Mouse (Mus musculus): Measurements from ENCODE around the gene Olfr588-ps1. TPM values are rescaled to one million over a fixed set of nuclear protein-coding genes. Genes with fewer than 3 reads are reported as not detected.
"Not testable (repeated sequence)": the region's sequence is repeated elsewhere in the genome, so short reads cannot be mapped to it uniquely, and the experiment has no call there.

Olfr588-ps1 gene
- not detected in 2 replicates for polyA plus RNA-seq (2015; fragmentation: Nextera tagmentation; extraction: Ambion mirVana)

DNA sequence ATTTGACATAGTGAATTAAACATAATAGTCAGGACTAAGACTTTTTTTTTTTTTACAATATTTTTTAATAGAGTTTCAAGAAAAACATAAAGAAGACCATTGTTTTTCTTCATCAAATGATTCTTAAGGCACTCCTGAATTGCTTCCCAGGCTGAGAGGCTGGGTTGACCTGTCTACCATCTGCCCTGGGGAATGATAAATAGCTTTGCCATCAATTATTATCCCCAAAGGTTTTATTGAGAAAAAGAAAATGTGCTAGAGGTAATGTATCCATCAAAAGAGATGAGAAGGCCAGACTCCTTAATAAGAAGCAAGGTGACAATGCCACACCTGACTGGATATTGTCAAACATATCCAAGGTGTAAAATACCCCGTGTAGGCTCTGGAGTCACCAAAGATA lies at the start of gene Olfr588-ps1:
Gene Olfr588-ps1 (plus strand): TSS at position 301 of the 400 bp plus-strand sequence.
- ATAC-seq, result no peak
- Histone ChIP-seq H3K36me3 (no peaks in the 10 kb centered on the region), H3K27me3 (no peaks in the 10 kb centered on the region), H3K4me2 (replicated peaks) (no peak within 1 kb of the TSS), H3K4me1 (replicated peaks) (no peaks in the 10 kb centered on the region), H3K9ac (replicated peaks) (no peak within 1 kb of the TSS), H3K4me3 (replicated peaks) (no peak within 1 kb of the TSS), H3K27ac (no peak within 1 kb of the TSS), H3K9me3 (no peaks in the 10 kb centered on the region)
- 80% methylated on average over 1 of the region's 1 CpGs for WGBS

GRCm38 (mm10) chr7:103097420-103097819 lies 43.3 kb upstream of the Olfr588-ps1 start, which contains the start of gene Olfr585:
TSS of gene Olfr585 (plus strand) at chr7:103097720.
- no peak for ATAC-seq
- no peak within 1 kb of the TSS for H3K9ac ChIP-seq (replicated peaks)
- H3K27me3 ChIP-seq, result no peaks in the 10 kb centered on the region
- no peaks in the 10 kb centered on the region for H3K9me3 ChIP-seq
- WGBS, result 89% methylated on average over 1 of the region's 1 CpGs
- H3K27ac ChIP-seq, result no peak within 1 kb of the TSS
- no peaks in the 10 kb centered on the region for H3K36me3 ChIP-seq
- no peaks in the 10 kb centered on the region for H3K4me1 ChIP-seq (replicated peaks)
- H3K4me2 ChIP-seq (replicated peaks), result no peak within 1 kb of the TSS
- no peak within 1 kb of the TSS for H3K4me3 ChIP-seq (replicated peaks)

- Histone ChIP-seq H3K9me3 (no peaks in the 10 kb centered on the region), H3K36me3 (no peaks in the 10 kb centered on the region), H3K4me2 (replicated peaks) (no peak overlapping the region), H3K27me3 (no peaks in the 10 kb centered on the region), H3K27ac (no peak overlapping the region), H3K4me1 (replicated peaks) (no peaks in the 10 kb centered on the region), H3K4me3 (replicated peaks) (no peak overlapping the region), H3K9ac (replicated peaks) (no peak overlapping the region)
- ATAC-seq, result no peak
- 41% methylated on average over 3 of the region's 3 CpGs for WGBS
These were observed 21.3 kb upstream of the Olfr588-ps1 start for GRCm38 (mm10) chr7:103119406-103119805.

GRCm38 (mm10) chr7:103125538-103125937 lies 15.1 kb upstream of the Olfr588-ps1 start, which contains the start of gene Olfr586:
TSS of gene Olfr586 (minus strand) at chr7:103125638.
- H3K9ac ChIP-seq (replicated peaks), result no peak within 1 kb of the TSS
- H3K27ac ChIP-seq, result no peak within 1 kb of the TSS
- H3K4me3 ChIP-seq (replicated peaks), result no peak within 1 kb of the TSS
- H3K27me3 ChIP-seq, result no peaks in the 10 kb centered on the region
- no peak for ATAC-seq
- H3K4me2 ChIP-seq (replicated peaks), result no peak within 1 kb of the TSS
- WGBS, result 94% methylated on average over 3 of the region's 3 CpGs
- no peaks in the 10 kb centered on the region for H3K9me3 ChIP-seq
- H3K36me3 ChIP-seq, result no peaks in the 10 kb centered on the region
- no peaks in the 10 kb centered on the region for H3K4me1 ChIP-seq (replicated peaks)

- Histone ChIP-seq H3K27me3 (no peaks in the 10 kb centered on the region), H3K4me1 (replicated peaks) (no peaks in the 10 kb centered on the region), H3K4me3 (replicated peaks) (no peak within 1 kb of the TSS), H3K9ac (replicated peaks) (no peak within 1 kb of the TSS), H3K27ac (no peak within 1 kb of the TSS), H3K9me3 (no peaks in the 10 kb centered on the region), H3K36me3 (no peaks in the 10 kb centered on the region), H3K4me2 (replicated peaks) (no peak within 1 kb of the TSS)
- no peak for ATAC-seq
- 66% methylated on average over 2 of the region's 2 CpGs for WGBS
These were observed 15.6 kb downstream of the Olfr588-ps1 start, which contains the start of gene Olfr589 for GRCm38 (mm10) chr7:103156256-103156655. TSS of gene Olfr589 (minus strand) at chr7:103156356.

- no peak for ATAC-seq
- Histone ChIP-seq H3K27me3 (no peaks in the 10 kb centered on the region), H3K27ac (no peak overlapping the region), H3K4me3 (replicated peaks) (no peak overlapping the region), H3K9ac (replicated peaks) (no peak overlapping the region), H3K4me2 (replicated peaks) (no peak overlapping the region), H3K9me3 (no peaks in the 10 kb centered on the region), H3K36me3 (no peaks in the 10 kb centered on the region), H3K4me1 (replicated peaks) (no peaks in the 10 kb centered on the region)
- WGBS, result 83% methylated on average over 5 of the region's 5 CpGs
These were observed 29.0 kb downstream of the Olfr588-ps1 start for GRCm38 (mm10) chr7:103169697-103170096.

DNA sequence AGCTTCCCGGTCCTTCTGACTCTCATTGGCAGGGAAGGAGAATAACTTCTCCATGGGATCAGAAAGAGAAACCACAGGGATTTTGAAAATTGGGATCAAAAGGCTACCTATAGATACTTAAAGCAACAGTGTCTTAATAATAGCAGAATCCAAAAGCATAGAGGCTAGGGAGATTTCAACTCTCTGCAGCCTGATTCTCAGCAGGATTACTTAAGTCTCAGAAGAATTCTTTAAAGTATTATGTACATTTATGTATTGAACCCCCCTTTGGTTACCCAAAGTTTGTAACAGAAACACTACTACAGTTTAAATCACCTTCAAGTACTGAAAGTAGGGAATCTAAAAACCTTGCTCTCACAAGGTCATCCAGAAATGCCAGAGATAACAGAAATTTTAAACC lies 37.6 kb downstream of the Olfr588-ps1 start, which contains the start of gene Olfr591:
Gene Olfr591 (minus strand): TSS at position 101 of the 400 bp plus-strand sequence.
- no peaks in the 10 kb centered on the region for H3K27me3 ChIP-seq
- ATAC-seq, result no peak
- H3K4me3 ChIP-seq (replicated peaks), result no peak within 1 kb of the TSS
- H3K9me3 ChIP-seq, result peaks cover 10% of the 10 kb centered on the region; the same call in 1 of the 2 replicates
- H3K4me1 ChIP-seq (replicated peaks), result no peaks in the 10 kb centered on the region
- no peak within 1 kb of the TSS for H3K9ac ChIP-seq (replicated peaks)
- H3K27ac ChIP-seq, result no peak within 1 kb of the TSS
- no peaks in the 10 kb centered on the region for H3K36me3 ChIP-seq
- 81% methylated on average over 1 of the region's 1 CpGs for WGBS
- no peak within 1 kb of the TSS for H3K4me2 ChIP-seq (replicated peaks)

- not testable (repeated sequence) for H3K9me3 ChIP-seq; H3K27me3 ChIP-seq; H3K9ac ChIP-seq (replicated peaks); H3K36me3 ChIP-seq; H3K4me1 ChIP-seq (replicated peaks); H3K27ac ChIP-seq; H3K4me3 ChIP-seq (replicated peaks); H3K4me2 ChIP-seq (replicated peaks); ATAC-seq
- WGBS, result 78% methylated on average over 1 of the region's 1 CpGs
These were observed 43.8 kb downstream of the Olfr588-ps1 start, which contains the start of gene Olfr592 for GRCm38 (mm10) chr7:103184503-103184902. TSS of gene Olfr592 (plus strand) at chr7:103184803.

Other genes starting within 250 kb of the Olfr588-ps1 start
- not detected in 2 replicates for gene Olfr569, start 250.0 kb upstream of the Olfr588-ps1 start, polyA plus RNA-seq (2015; fragmentation: Nextera tagmentation; extraction: Ambion mirVana)
- not detected in 2 replicates for gene Olfr570, start 246.3 kb upstream of the Olfr588-ps1 start, polyA plus RNA-seq (2015; fragmentation: Nextera tagmentation; extraction: Ambion mirVana)
- gene Olfr571, start 223.3 kb upstream of the Olfr588-ps1 start, polyA plus RNA-seq (2015; fragmentation: Nextera tagmentation; extraction: Ambion mirVana), result not detected in 2 replicates
- gene Olfr572, start 216.5 kb upstream of the Olfr588-ps1 start, polyA plus RNA-seq (2015; fragmentation: Nextera tagmentation; extraction: Ambion mirVana), result not detected in 2 replicates
- not detected in 2 replicates for gene Olfr573-ps1, start 198.3 kb upstream of the Olfr588-ps1 start, polyA plus RNA-seq (2015; fragmentation: Nextera tagmentation; extraction: Ambion mirVana)
- gene Olfr574, start 192.4 kb upstream of the Olfr588-ps1 start, polyA plus RNA-seq (2015; fragmentation: Nextera tagmentation; extraction: Ambion mirVana), result not detected in 2 replicates
- gene Olfr575, start 182.1 kb upstream of the Olfr588-ps1 start, polyA plus RNA-seq (2015; fragmentation: Nextera tagmentation; extraction: Ambion mirVana), result not detected in 2 replicates
- gene Olfr576, start 178.2 kb upstream of the Olfr588-ps1 start, polyA plus RNA-seq (2015; fragmentation: Nextera tagmentation; extraction: Ambion mirVana), result not detected in 2 replicates
- not detected in 2 replicates for gene Olfr577, start 164.9 kb upstream of the Olfr588-ps1 start, polyA plus RNA-seq (2015; fragmentation: Nextera tagmentation; extraction: Ambion mirVana)
- gene Olfr578, start 151.6 kb upstream of the Olfr588-ps1 start, polyA plus RNA-seq (2015; fragmentation: Nextera tagmentation; extraction: Ambion mirVana), result not detected in 2 replicates
- gene Olfr582, start 102.9 kb upstream of the Olfr588-ps1 start, polyA plus RNA-seq (2015; fragmentation: Nextera tagmentation; extraction: Ambion mirVana), result not detected in 2 replicates
- not detected in 2 replicates for gene Olfr583, start 89.6 kb upstream of the Olfr588-ps1 start, polyA plus RNA-seq (2015; fragmentation: Nextera tagmentation; extraction: Ambion mirVana)
- not detected in 2 replicates for gene Olfr584, start 59.0 kb upstream of the Olfr588-ps1 start, polyA plus RNA-seq (2015; fragmentation: Nextera tagmentation; extraction: Ambion mirVana)
- gene Olfr585, start 43.2 kb upstream of the Olfr588-ps1 start, polyA plus RNA-seq (2015; fragmentation: Nextera tagmentation; extraction: Ambion mirVana), result not detected in 2 replicates
- gene Olfr586, start 15.2 kb upstream of the Olfr588-ps1 start, polyA plus RNA-seq (2015; fragmentation: Nextera tagmentation; extraction: Ambion mirVana), result not detected in 2 replicates
- gene Olfr589, start 15.5 kb downstream of the Olfr588-ps1 start, polyA plus RNA-seq (2015; fragmentation: Nextera tagmentation; extraction: Ambion mirVana), result not detected in 2 replicates
- gene Olfr591, start 37.5 kb downstream of the Olfr588-ps1 start, polyA plus RNA-seq (2015; fragmentation: Nextera tagmentation; extraction: Ambion mirVana), result not detected in 2 replicates
- gene Olfr592, start 43.9 kb downstream of the Olfr588-ps1 start, polyA plus RNA-seq (2015; fragmentation: Nextera tagmentation; extraction: Ambion mirVana), result not detected in 2 replicates
- not detected in 2 replicates for gene Olfr593, start 71.0 kb downstream of the Olfr588-ps1 start, polyA plus RNA-seq (2015; fragmentation: Nextera tagmentation; extraction: Ambion mirVana)
- gene Olfr594, start 76.1 kb downstream of the Olfr588-ps1 start, polyA plus RNA-seq (2015; fragmentation: Nextera tagmentation; extraction: Ambion mirVana), result not detected in 2 replicates
- gene Usp17ld, start 111.6 kb downstream of the Olfr588-ps1 start, polyA plus RNA-seq (2015; fragmentation: Nextera tagmentation; extraction: Ambion mirVana), result not detected in 2 replicates
- not detected in 2 replicates for gene Olfr596, start 164.8 kb downstream of the Olfr588-ps1 start, polyA plus RNA-seq (2015; fragmentation: Nextera tagmentation; extraction: Ambion mirVana)
- not detected in 2 replicates for gene Olfr597, start 175.4 kb downstream of the Olfr588-ps1 start, polyA plus RNA-seq (2015; fragmentation: Nextera tagmentation; extraction: Ambion mirVana)
- not detected in 2 replicates for gene Olfr598, start 182.7 kb downstream of the Olfr588-ps1 start, polyA plus RNA-seq (2015; fragmentation: Nextera tagmentation; extraction: Ambion mirVana)
- not detected in 2 replicates for gene Olfr599, start 195.0 kb downstream of the Olfr588-ps1 start, polyA plus RNA-seq (2015; fragmentation: Nextera tagmentation; extraction: Ambion mirVana)
- gene Olfr600, start 208.8 kb downstream of the Olfr588-ps1 start, polyA plus RNA-seq (2015; fragmentation: Nextera tagmentation; extraction: Ambion mirVana), result not detected in 2 replicates
- gene Olfr601, start 221.8 kb downstream of the Olfr588-ps1 start, polyA plus RNA-seq (2015; fragmentation: Nextera tagmentation; extraction: Ambion mirVana), result not detected in 2 replicates
- not detected in 2 replicates for gene Olfr603, start 245.3 kb downstream of the Olfr588-ps1 start, polyA plus RNA-seq (2015; fragmentation: Nextera tagmentation; extraction: Ambion mirVana)